Mouse (Mus musculus) c-Kit-positive CD71-negative TER-119-negative erythroid progenitor cells, embryonic 14.5 days (primary cell): ENCODE measurements around the gene Tex21.
"Not testable (repeated sequence)": the region's sequence is repeated elsewhere in the genome, so short reads cannot be mapped to it uniquely, and the experiment has no call there.

Experiments
- DNase-seq: peaks from one replicate; pipeline ENCODE4 v3.0.0-alpha.2; 2013; ENCODE audit warnings: low read depth

Tex21 gene

GRCm38 (mm10) chr12:76256114-76256843 is 9.7 kb upstream of the Tex21 start:
- no peak for DNase-seq

DNA sequence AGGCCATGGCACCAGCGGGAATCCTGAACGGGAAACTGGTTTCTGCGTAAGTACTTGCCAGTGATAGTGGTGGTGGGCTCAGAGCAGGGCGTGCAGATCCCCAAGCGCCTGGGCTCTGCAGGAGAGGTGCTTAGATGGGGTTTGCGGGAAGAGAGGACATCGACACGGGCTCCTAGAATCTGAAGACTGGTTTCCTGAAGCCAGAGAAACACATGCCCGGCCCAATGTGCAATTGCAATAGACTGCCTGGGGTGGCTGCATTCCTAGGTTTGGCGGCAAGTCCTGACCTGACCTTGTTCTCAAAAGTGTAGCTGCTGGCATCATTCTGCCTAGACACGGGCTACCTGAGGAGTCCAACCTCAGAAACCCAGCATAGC is 8.9 kb upstream of the Tex21 start:
- DNase-seq: no peak

- DNase-seq: peak; percentile 87
Measured at GRCm38 (mm10) chr12:76254725-76255498, 8.4 kb upstream of the Tex21 start, which contains the start of gene Mthfd1. Gene Mthfd1 (plus strand): TSS chr12:76255298.

- DNase-seq: no peak
Measured at GRCm38 (mm10) chr12:76253991-76254390, 7.4 kb upstream of the Tex21 start.

GRCm38 (mm10) chr12:76253591-76253990 is 7.0 kb upstream of the Tex21 start:
- no peak for DNase-seq

- DNase-seq: no peak
Measured at GRCm38 (mm10) chr12:76253090-76253489, 6.5 kb upstream of the Tex21 start.

- no peak for DNase-seq
Measured at GRCm38 (mm10) chr12:76244981-76245380, 1.6 kb downstream of the Tex21 start.

GRCm38 (mm10) chr12:76241833-76242232 is 4.7 kb downstream of the Tex21 start:
- DNase-seq: no peak

GRCm38 (mm10) chr12:76241084-76241483 is 5.5 kb downstream of the Tex21 start:
- no peak for DNase-seq

DNA sequence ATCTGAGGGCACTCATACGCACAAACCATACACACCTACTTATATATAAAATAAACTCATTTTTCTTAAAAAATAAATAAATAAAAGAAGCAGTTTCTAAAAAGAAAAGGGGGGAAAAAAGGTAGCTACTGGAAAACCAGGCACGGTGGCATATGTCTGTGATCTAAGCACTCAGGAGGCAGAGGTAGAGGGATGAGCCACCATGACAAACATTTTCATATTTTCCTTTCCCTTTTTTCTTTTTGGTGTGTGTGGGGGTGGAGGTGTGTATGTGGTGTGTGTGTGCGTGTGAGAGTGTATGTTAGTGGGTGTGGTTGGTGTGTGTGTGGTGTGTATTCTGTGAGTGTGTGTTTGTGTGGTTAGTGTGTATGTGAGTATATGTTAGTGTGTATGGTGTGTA is 5.9 kb downstream of the Tex21 start:
- no peak for DNase-seq

DNA sequence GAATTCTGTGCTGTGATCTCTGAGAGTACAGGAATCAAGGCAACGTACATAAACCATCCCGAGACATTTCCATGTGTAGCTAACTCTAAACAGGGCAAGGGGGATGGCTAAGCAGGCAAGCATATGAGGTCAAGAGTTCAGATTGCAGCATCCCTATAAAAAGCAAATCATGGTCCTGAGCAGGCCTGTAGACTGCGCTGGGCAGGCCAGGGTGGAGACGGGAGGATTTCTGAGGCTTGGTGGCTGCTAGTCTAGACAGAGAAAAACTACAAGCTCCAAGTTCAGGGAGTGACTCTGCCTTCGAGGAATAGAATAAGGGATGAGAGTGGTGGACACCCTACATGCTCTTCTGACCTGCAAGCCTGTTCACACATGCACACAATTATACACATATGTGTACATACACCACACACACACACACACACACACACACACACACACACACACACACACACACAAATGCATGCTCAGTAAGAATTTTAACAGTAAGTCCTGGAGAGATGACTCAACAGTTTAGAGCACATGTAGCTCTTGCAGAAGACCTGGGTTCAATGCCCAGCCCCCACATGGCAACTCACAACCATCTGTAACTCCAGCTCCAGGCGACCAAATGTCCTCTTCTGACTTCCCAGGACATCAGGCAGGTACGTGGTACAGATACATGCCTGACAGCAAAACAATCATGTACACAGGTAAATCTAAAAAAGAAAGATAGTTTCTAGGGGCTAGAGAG is 6.5 kb downstream of the Tex21 start:
- DNase-seq: no peak

DNA sequence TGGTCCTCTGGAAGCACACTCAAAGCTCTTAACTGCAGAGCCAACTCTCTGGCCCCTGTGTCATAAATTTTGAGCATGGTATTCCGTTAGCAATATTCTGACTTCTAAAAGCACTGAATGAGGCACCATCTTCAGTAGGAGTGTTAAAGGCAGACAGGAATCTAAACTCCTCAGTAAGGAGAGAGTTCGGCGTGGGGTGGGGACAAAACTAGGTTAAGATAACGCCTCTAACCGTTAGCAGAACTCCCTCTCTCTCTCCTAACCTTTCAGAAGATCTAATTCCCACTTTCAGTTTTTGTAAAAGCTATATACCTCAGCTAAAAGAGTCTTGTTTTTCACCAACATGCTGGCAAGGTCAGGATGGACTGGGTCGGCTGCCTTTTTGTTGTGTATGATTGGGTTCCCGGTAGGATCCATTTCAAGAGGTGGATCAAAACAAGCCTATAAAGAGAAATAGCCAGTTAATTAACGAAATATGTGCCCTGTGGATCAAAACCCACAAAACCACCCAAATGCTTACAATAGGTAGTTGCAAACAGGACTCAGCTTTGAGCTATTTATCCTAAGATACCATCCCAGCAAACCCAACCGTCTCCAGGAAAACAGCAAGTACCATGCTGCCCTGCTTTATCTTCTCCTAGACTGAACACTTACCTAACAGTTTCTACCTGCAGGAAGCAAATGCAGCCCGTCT is 7.3 kb downstream of the Tex21 start:
- DNase-seq: no peak

- no peak for DNase-seq
Measured at GRCm38 (mm10) chr12:76235253-76235652, 11.3 kb downstream of the Tex21 start.

- no peak for DNase-seq
Measured at GRCm38 (mm10) chr12:76230644-76231043, 15.9 kb downstream of the Tex21 start.

- not testable (repeated sequence) for DNase-seq
Measured at GRCm38 (mm10) chr12:76222104-76222503, 24.4 kb downstream of the Tex21 start.

- DNase-seq: no peak
Measured at GRCm38 (mm10) chr12:76216716-76217115, 29.8 kb downstream of the Tex21 start.

DNA sequence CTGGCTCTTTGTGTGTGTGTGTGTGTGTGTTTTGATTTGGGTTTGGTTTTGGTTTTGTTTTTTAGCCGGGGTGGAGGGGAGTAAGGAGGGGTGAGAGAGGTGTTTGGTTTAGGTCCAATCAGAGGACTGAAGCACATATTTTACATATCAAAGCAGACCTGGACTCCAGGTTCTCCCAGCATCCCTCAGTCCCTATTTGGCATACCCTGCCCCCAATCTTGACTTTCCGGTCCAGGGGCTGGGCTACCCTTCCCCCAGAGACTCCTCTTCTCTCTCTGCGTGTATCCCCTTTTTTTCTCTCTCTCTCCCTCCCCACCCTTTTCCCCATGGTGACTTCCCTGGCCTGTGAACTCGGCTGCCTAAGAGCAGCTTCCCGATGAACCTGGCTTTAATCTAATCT is 31.4 kb downstream of the Tex21 start:
- no peak for DNase-seq

- DNase-seq: no peak
Measured at GRCm38 (mm10) chr12:76209429-76209974, 37.0 kb downstream of the Tex21 start.

DNA sequence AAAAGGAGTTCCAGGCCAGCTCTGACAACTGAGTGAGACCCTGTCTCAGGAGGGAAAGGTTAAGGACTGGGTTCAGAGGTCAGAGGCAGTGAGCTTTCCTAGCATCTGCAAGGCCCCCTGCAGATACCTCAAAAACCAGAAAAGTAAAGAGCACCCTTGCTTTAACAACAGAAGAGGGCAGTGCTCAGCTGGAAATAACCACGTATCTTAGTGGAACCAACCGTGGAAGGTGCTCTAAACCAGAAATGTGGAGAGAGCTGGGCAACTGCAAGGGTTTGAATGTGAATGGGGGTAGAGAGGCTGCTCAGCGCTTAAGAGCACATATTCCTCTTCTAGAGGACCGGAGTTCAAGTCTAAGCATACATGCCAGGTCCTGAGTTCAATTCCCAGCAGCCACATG is 46.2 kb downstream of the Tex21 start:
- DNase-seq: no peak

GRCm38 (mm10) chr12:76197071-76197470 is 49.5 kb downstream of the Tex21 start:
- no peak for DNase-seq

GRCm38 (mm10) chr12:76196709-76197054 is 49.9 kb downstream of the Tex21 start:
- DNase-seq: peak; percentile 74
